Mouse (Mus musculus): Measurements from ENCODE around the gene Pde5a. TPM values are rescaled to one million over a fixed set of nuclear protein-coding genes. Genes with fewer than 3 reads are reported as not detected.

Pde5a gene
- total RNA-seq, 2 experiments from 2014 or later, result 15.6 to 21.1 TPM

DNA sequence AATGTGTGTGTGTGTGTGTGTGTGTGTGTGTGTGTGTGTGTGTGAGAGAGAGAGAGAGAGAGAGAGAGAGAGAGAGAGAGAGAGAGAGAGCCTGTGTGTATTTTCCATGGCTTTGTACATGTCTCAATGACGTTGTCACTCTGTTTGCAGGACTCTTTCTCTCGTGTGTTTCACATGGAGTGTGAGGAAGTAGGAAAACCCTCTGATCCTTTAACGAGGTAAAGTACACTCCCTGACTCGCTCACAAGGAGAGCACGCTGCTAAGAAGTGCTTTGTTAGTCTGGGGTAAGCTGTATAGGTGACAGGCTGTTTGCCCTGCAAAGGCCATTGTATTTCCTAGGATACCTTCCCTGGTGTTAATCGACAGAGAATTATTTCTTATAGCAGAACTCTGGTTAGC lies 52.7 kb downstream of the Pde5a start:
- no peak for TF ChIP-seq CTCF (IDR thresholded peaks at IDR 0.05)
- intact Hi-C loops (cut with DNase I), result loop anchor here (10.0 kb wide), 1 partner anchor 467 kb away; no protein-coding TSS in a partner anchor
- Histone ChIP-seq H3K4me3 (no peak overlapping the region), H3K27ac (no peak overlapping the region)
- DNase-seq (ENCODE audit: extremely low spot score in 1 of 2, low spot score in 2 of 2), result no peak

DNA sequence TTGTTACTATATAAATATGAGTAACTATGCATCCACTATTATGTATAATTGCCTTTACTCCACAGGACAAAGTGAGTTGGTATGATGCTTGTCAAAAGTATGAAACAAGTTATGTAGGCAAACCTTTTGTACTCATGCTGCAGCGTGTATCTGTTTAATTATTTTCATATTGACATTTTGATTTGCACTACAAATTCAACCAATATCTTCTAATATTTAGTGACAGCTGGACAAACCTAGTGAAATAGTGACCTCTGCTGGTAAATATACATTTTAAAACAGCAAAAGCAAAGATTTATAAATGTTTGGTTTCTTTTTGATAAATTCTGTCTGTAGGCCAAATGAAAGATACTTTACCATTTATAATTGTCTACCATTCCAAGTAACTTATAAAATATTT lies 55.5 kb downstream of the Pde5a start:
- no peak for DNase-seq (ENCODE audit: extremely low spot score in 1 of 2, low spot score in 2 of 2)
- intact Hi-C loops (cut with DNase I), result loop anchor here (2.0 to 10.0 kb wide), 2 partner anchors 137 to 469 kb away; no protein-coding TSS in a partner anchor
- Histone ChIP-seq H3K4me3 (no peak overlapping the region), H3K27ac (no peak overlapping the region)
- peak; percentile 60 for TF ChIP-seq CTCF (IDR thresholded peaks at IDR 0.05)

DNA sequence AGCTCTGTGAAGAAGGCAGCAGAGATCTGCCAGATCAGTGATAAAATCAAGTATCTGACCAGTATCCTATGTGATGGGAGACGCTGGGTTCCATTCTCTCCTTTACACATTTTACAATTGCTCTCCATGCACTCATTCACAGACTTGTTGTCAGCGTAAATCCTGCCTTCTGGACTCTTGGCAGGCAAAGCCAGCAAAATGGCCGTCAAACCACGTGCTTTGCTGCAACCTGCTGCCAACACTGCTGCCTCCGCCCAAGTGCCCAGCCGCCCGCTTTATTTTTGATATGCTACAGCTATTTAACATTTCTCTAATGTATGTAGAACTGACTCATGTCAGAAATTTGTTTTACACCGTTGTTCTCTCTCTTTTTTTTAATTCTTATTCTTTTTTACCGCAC lies 59.6 kb downstream of the Pde5a start:
- DNase-seq (ENCODE audit: extremely low spot score in 1 of 2, low spot score in 2 of 2), result peak; percentile 30 to 66
- TF ChIP-seq CTCF (IDR thresholded peaks at IDR 0.05), result no peak
- no peak overlapping the region for H3K4me3 ChIP-seq
- H3K27ac ChIP-seq, result no peak overlapping the region
- intact Hi-C loops (cut with DNase I), result loop anchor here (5.0 to 10.0 kb wide), 2 partner anchors 114 to 474 kb away; no protein-coding TSS in a partner anchor

DNA sequence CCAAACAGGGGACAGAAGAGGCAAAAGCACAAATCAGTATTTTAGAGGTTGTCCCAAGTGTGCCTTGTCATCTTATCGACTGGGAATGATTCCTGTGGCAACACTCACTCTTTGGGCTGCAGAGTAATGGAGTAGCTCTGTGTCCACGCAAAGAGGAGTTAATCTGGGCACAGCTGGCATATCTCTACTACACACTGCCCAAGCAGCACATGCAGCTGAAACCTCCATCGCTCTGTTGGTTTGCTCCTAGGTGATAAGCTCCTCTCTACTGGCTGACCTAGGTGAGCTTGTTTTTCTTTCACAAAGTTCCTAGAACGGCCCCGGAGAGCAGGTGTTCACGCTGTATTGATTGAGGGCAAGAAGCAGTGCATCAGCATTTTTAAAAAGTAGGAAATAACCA lies 60.8 kb downstream of the Pde5a start:
- Histone ChIP-seq H3K27ac (no peak overlapping the region), H3K4me3 (no peak overlapping the region)
- no peak for TF ChIP-seq CTCF (IDR thresholded peaks at IDR 0.05)
- intact Hi-C loops (cut with DNase I), result loop anchor here (5.0 to 10.0 kb wide), 2 partner anchors 113 to 475 kb away; no protein-coding TSS in a partner anchor
- DNase-seq (ENCODE audit: extremely low spot score in 1 of 2, low spot score in 2 of 2), result no peak

DNA sequence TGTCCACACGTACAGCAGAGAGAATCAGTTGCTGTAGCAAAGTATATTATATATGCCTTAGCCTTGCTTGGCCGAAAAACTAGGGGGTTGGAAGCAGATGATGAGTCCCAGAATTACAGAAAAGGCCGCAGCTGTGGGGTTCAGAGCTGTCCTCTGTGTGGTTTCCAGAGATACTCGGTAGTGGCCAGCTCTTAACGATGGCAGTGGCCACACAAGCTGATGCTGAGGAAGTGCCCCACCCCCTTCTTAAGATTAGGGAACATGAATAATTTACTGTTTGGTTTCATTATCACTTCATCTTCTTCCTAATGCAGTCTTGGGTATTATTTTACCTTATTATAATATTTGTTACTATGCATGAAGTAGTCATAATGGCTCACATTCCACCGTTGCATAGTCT lies 71.3 kb downstream of the Pde5a start:
- Histone ChIP-seq H3K4me3 (no peak overlapping the region), H3K27ac (no peak overlapping the region)
- no peak for DNase-seq (ENCODE audit: extremely low spot score in 1 of 2, low spot score in 2 of 2)
- intact Hi-C loops (cut with DNase I), result no loop called here
- TF ChIP-seq CTCF (IDR thresholded peaks at IDR 0.05), result no peak

DNA sequence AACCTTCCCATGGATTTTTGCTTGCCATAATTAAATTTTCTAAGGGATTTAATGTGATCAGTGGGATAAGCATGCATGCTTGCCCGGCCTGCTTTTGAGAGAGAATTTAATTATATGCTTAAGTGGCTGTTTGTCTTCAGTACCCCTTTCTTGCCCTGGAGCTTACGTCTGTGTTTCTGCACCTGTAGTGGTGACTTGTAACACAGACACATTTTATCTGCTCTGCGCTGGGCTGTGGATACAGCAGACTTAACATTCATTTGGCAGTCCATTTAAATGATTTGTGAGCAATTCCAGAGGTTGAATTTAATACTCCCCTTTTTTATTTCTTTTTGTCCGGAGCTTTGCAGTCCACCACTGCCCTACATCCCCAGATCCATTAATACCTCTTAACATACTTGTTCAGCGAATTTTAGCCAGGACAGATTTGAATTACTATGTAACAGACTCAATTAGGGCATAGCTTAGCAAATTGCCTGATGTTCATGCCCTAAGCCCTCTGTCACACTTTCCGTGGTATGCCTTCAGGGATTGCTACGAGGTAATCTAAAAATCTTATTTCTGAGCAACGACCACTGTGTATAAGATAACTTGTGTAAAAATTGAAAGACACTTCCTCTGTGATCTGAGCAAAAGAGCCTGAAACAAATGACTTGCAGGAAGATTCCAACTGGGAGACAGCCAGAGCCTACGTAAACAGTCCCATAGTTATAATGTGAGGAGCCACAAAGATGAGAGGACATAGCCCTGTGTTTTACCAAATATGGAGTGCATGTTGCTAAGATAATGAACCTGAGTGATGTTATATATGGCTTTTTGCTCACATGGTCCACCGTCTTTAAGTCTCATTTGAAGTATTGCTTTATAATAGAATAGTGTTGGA lies 72.0 kb downstream of the Pde5a start:
- intact Hi-C loops (cut with DNase I), result no loop called here

DNA sequence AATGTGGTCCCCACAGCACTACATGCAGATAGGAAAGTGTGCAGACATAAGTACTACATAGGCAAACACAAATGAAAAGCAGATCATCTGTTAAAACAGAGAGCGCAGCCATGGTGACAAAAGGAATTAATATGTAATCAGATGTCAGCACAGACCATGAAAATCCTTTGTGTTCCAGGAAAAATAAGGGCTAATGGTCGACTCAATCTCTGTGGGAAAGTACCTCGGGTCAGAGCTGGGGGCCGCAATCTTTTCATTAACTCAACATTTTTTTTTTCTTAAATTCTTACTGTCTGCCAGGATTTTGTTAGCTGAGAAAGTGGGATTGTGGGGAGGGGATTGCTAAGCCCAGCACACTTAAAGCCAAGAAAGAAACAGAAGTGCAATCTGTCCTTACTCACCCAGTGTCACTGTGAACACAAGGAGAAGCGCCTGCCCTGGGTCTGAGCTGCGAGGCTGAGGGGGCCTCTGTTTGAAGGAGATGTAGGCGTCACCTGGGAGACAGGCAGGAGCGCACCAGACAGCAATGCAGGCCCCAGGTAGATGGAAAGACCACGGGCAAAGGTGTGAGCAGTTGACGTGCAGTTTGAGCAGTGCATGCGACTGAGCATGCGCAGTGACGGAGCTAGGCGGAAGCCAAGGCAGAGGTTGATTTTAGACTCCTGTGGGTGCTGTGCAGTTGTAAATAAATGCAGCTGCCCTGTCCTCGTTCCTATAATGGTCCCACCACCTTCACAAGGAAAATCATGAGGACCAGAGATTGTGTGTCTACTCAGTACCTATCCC lies 72.9 kb downstream of the Pde5a start:
- Histone ChIP-seq H3K27ac (no peak overlapping the region), H3K4me3 (no peak overlapping the region)
- DNase-seq (ENCODE audit: extremely low spot score in 1 of 2, low spot score in 2 of 2), result no peak
- TF ChIP-seq CTCF (IDR thresholded peaks at IDR 0.05), result no peak
- intact Hi-C loops (cut with DNase I), result no loop called here

More for the DNA sequence above, 72.0 kb downstream of the Pde5a start:
- TF ChIP-seq CTCF (IDR thresholded peaks at IDR 0.05), result no peak
- H3K27ac ChIP-seq, result no peak overlapping the region
- H3K4me3 ChIP-seq, result no peak overlapping the region
- DNase-seq (ENCODE audit: extremely low spot score in 1 of 2, low spot score in 2 of 2), result no peak

DNA sequence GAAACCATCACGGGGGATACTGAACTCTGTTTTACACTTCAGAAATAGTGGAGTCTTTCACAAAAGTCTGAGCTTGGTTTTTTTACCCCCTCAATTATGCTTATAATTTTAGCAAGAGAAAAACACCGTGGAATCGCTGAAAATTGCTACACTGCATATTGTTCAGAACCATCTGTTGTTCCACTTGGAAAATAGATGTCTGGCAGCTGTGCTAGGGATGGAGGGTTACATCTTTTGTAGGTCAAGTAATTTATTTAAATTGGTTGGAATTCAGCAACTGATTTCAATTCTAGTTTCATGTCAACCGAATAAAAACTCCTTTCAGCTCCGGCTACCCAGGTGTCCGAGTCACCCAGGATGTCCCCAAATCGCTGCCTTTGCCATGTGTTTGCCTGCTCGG lies 78.6 kb downstream of the Pde5a start:
- DNase-seq (ENCODE audit: extremely low spot score in 1 of 2, low spot score in 2 of 2), result no peak
- TF ChIP-seq CTCF (IDR thresholded peaks at IDR 0.05), result no peak
- intact Hi-C loops (cut with DNase I), result no loop called here
- H3K4me3 ChIP-seq, result no peak overlapping the region
- no peak overlapping the region for H3K27ac ChIP-seq

DNA sequence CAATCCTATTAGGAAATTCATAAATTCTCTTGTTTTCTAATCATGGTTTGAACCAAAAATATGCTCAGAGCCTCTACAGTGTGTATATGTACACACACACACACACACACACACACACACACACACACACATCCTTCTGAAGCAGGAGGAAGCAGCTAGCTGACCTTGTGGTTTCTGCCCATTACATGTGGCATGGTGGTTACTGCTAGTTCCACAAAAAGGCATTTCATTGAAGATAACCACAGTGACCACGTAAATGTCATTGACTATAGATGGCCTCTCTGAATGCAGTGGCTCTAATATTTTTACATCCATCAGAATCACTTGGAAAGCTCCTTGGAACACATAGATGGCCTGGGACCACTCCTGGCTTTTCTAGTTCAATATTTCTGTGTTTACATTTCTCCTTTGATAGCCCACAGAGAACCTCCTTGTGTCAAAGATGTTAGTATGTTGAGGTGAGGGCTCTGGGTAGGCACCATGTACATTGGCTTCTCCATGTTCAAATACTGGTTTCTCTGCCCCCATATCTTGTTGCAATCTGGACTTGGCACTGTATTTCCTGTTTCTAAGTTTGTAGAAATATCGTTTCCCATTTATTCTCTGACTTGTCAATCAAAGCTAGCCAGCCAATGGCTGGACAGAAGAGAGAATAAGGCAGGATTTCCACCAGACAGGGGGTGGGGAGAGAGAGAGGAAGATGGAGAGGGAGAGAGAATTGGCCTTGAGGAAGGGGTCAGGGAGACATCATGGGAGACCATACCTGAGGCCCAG lies 81.5 kb downstream of the Pde5a start:
- no peak for TF ChIP-seq CTCF (IDR thresholded peaks at IDR 0.05)
- intact Hi-C loops (cut with DNase I), result no loop called here
- H3K27ac ChIP-seq, result no peak overlapping the region

DNA sequence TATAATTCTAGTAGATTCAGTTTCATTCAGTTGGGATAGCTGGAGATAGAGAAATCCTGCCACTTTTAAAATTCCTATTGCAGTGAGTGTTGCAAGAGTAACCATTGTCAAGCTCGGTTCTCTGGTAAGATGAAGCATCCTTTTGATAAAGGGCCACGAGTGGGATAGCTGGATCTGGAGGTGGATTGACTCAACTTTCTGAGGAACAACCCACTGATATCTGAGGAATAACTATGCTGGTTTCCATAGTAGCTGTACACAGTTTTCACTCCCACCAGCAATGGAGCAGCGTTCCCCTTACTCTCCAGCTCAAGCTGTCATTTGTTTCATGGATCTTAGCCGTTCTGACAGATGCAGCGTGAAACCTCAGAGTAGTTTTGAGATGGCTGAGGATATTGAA lies 82.2 kb downstream of the Pde5a start:
- no peak for DNase-seq (ENCODE audit: extremely low spot score in 1 of 2, low spot score in 2 of 2)
- no peak for TF ChIP-seq CTCF (IDR thresholded peaks at IDR 0.05)
- Histone ChIP-seq H3K27ac (no peak overlapping the region), H3K4me3 (no peak overlapping the region)
- intact Hi-C loops (cut with DNase I), result no loop called here

More for the DNA sequence above, 81.5 kb downstream of the Pde5a start:
- H3K4me3 ChIP-seq, result no peak overlapping the region
- DNase-seq (ENCODE audit: extremely low spot score in 1 of 2, low spot score in 2 of 2), result no peak

DNA sequence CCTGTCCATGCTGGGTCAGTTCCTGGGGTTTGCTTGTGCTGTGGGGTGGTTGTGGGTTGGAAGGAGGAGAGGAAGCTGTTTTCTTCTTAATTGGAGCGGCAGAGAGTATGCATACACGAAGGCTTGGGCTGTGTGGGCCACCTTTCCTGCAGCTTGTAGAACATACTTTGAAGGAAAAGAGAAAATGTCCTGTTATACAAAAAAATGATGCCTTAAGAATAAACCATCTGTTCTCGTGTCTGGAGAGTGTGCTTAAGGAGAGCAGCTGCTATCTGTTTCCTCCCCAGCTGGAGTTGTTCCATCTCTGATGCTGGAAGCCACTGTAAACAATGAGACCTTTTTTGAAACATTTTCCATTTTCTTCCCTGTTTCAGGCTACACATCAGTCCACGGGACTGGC lies 85.8 kb downstream of the Pde5a start:
- no peak for TF ChIP-seq CTCF (IDR thresholded peaks at IDR 0.05)
- intact Hi-C loops (cut with DNase I), result no loop called here
- DNase-seq (ENCODE audit: extremely low spot score in 1 of 2, low spot score in 2 of 2), result peak in 1 of 2 experiments; percentile 22
- H3K4me3 ChIP-seq, result no peak overlapping the region
- H3K27ac ChIP-seq, result 0 out of 2 replicates have a peak overlapping the region, but pooled peaks have one; percentile 20
